Mouse (Mus musculus): ENCODE results near the gene Ano1. TPM values are rescaled to one million over a fixed set of nuclear protein-coding genes. Genes with fewer than 3 reads are reported as not detected.

The Ano1 gene
- polyA plus RNA-seq (2014; fragmentation: Nextera tagmentation; extraction: Ambion mirVana): 6.0 and 7.8 TPM in 2 replicates

GRCm38 (mm10) chr7:144751833-144752232 lies at the start of gene Ano1:
TSS of gene Ano1 (minus strand) at chr7:144751974.
- Histone ChIP-seq H3K4me1 (ENCODE audit: control insufficient read depth, insufficient read depth, low read length) (no peaks in the 10 kb centered on the region), H3K27ac (ENCODE audit: low read depth, low read length) (no peak within 1 kb of the TSS), H3K4me3 (ENCODE audit: low read depth, low read length) (no peak within 1 kb of the TSS), H3K9me3 (replicated peaks; ENCODE audit: control insufficient read depth, low read length) (no peaks in the 10 kb centered on the region), H3K4me2 (ENCODE audit: low read length) (no peak within 1 kb of the TSS), H3K9ac (ENCODE audit: low read length) (no peak within 1 kb of the TSS), H3K36me3 (ENCODE audit: control insufficient read depth, insufficient read depth, low read length) (no peaks in the 10 kb centered on the region), H3K27me3 (replicated peaks; ENCODE audit: control insufficient read depth, insufficient read depth, low read length) (no peaks in the 10 kb centered on the region)
- WGBS: 95% methylated on average over 9 of the region's 9 CpGs
- no peak for ATAC-seq
- DNase-seq (ENCODE audit: low spot score): no peak

GRCm38 (mm10) chr7:144798471-144798870 lies 46.7 kb upstream of the Ano1 start:
- no peaks in the 10 kb centered on the region for H3K4me1 ChIP-seq (ENCODE audit: control insufficient read depth, insufficient read depth, low read length)
- ATAC-seq: peak; percentile 54; the same call in 1 of the 2 replicates
- H3K27me3 ChIP-seq (replicated peaks; ENCODE audit: control insufficient read depth, insufficient read depth, low read length): no peaks in the 10 kb centered on the region
- H3K9me3 ChIP-seq (replicated peaks; ENCODE audit: control insufficient read depth, low read length): no peaks in the 10 kb centered on the region
- H3K27ac ChIP-seq (ENCODE audit: low read depth, low read length): no peak overlapping the region
- H3K9ac ChIP-seq (ENCODE audit: low read length): no peak overlapping the region
- WGBS: 46% methylated on average over 1 of the region's 1 CpGs
- no peak overlapping the region for H3K4me2 ChIP-seq (ENCODE audit: low read length)
- peak; percentile 77 for DNase-seq (ENCODE audit: low spot score)
- H3K36me3 ChIP-seq (ENCODE audit: control insufficient read depth, insufficient read depth, low read length): no peaks in the 10 kb centered on the region
- no peak overlapping the region for H3K4me3 ChIP-seq (ENCODE audit: low read depth, low read length)

GRCm38 (mm10) chr7:144796986-144797735 lies 45.4 kb upstream of the Ano1 start:
- WGBS: 62% methylated on average over 17 of the region's 17 CpGs

GRCm38 (mm10) chr7:144795976-144796474 lies 44.3 kb upstream of the Ano1 start:
- H3K4me1 ChIP-seq (ENCODE audit: control insufficient read depth, insufficient read depth, low read length): no peaks in the 10 kb centered on the region
- H3K9me3 ChIP-seq (replicated peaks; ENCODE audit: control insufficient read depth, low read length): no peaks in the 10 kb centered on the region
- DNase-seq (ENCODE audit: low spot score) (no peak), ATAC-seq (no peak)
- H3K9ac ChIP-seq (ENCODE audit: low read length): no peak overlapping the region
- no peak overlapping the region for H3K4me2 ChIP-seq (ENCODE audit: low read length)
- no peaks in the 10 kb centered on the region for H3K27me3 ChIP-seq (replicated peaks; ENCODE audit: control insufficient read depth, insufficient read depth, low read length)
- no peak overlapping the region for H3K4me3 ChIP-seq (ENCODE audit: low read depth, low read length)
- H3K36me3 ChIP-seq (ENCODE audit: control insufficient read depth, insufficient read depth, low read length): no peaks in the 10 kb centered on the region
- 85% methylated on average over 9 of the region's 9 CpGs for WGBS
- no peak overlapping the region for H3K27ac ChIP-seq (ENCODE audit: low read depth, low read length)

More at GRCm38 (mm10) chr7:144796986-144797735, 45.4 kb upstream of the Ano1 start:
- DNase-seq (ENCODE audit: low spot score) (peak; percentile 8), ATAC-seq (no peak)
- Histone ChIP-seq H3K27ac (ENCODE audit: low read depth, low read length) (no peak overlapping the region), H3K4me2 (ENCODE audit: low read length) (no peak overlapping the region), H3K9ac (ENCODE audit: low read length) (no peak overlapping the region), H3K36me3 (ENCODE audit: control insufficient read depth, insufficient read depth, low read length) (no peaks in the 10 kb centered on the region), H3K9me3 (replicated peaks; ENCODE audit: control insufficient read depth, low read length) (no peaks in the 10 kb centered on the region), H3K4me3 (ENCODE audit: low read depth, low read length) (no peak overlapping the region), H3K27me3 (replicated peaks; ENCODE audit: control insufficient read depth, insufficient read depth, low read length) (no peaks in the 10 kb centered on the region), H3K4me1 (ENCODE audit: control insufficient read depth, insufficient read depth, low read length) (no peaks in the 10 kb centered on the region)

GRCm38 (mm10) chr7:144793296-144793695 lies 41.5 kb upstream of the Ano1 start:
- DNase-seq (ENCODE audit: low spot score): no peak
- no peaks in the 10 kb centered on the region for H3K4me1 ChIP-seq (ENCODE audit: control insufficient read depth, insufficient read depth, low read length)
- H3K4me3 ChIP-seq (ENCODE audit: low read depth, low read length): no peak overlapping the region
- no peak overlapping the region for H3K9ac ChIP-seq (ENCODE audit: low read length)
- H3K9me3 ChIP-seq (replicated peaks; ENCODE audit: control insufficient read depth, low read length): no peaks in the 10 kb centered on the region
- H3K27ac ChIP-seq (ENCODE audit: low read depth, low read length): no peak overlapping the region
- no peaks in the 10 kb centered on the region for H3K36me3 ChIP-seq (ENCODE audit: control insufficient read depth, insufficient read depth, low read length)
- ATAC-seq: no peak
- 88% methylated on average over 10 of the region's 10 CpGs for WGBS
- H3K4me2 ChIP-seq (ENCODE audit: low read length): no peak overlapping the region
- no peaks in the 10 kb centered on the region for H3K27me3 ChIP-seq (replicated peaks; ENCODE audit: control insufficient read depth, insufficient read depth, low read length)

- Histone ChIP-seq H3K4me2 (ENCODE audit: low read length) (no peak overlapping the region), H3K36me3 (ENCODE audit: control insufficient read depth, insufficient read depth, low read length) (no peaks in the 10 kb centered on the region), H3K9ac (ENCODE audit: low read length) (no peak overlapping the region), H3K4me3 (ENCODE audit: low read depth, low read length) (no peak overlapping the region), H3K9me3 (replicated peaks; ENCODE audit: control insufficient read depth, low read length) (no peaks in the 10 kb centered on the region), H3K27ac (ENCODE audit: low read depth, low read length) (no peak overlapping the region), H3K4me1 (ENCODE audit: control insufficient read depth, insufficient read depth, low read length) (no peaks in the 10 kb centered on the region), H3K27me3 (replicated peaks; ENCODE audit: control insufficient read depth, insufficient read depth, low read length) (no peaks in the 10 kb centered on the region)
- DNase-seq (ENCODE audit: low spot score): no peak
- 87% methylated on average over 7 of the region's 7 CpGs for WGBS
- no peak for ATAC-seq
Measured at GRCm38 (mm10) chr7:144791426-144791825, 39.7 kb upstream of the Ano1 start.

- peak; percentile 19 for DNase-seq (ENCODE audit: low spot score)
- 55% methylated on average over 36 of the region's 36 CpGs for WGBS
Measured at GRCm38 (mm10) chr7:144789601-144790556, 38.1 kb upstream of the Ano1 start.

GRCm38 (mm10) chr7:144788631-144789030 lies 36.9 kb upstream of the Ano1 start:
- DNase-seq (ENCODE audit: low spot score): peak; percentile 42
- Histone ChIP-seq H3K4me1 (ENCODE audit: control insufficient read depth, insufficient read depth, low read length) (no peaks in the 10 kb centered on the region), H3K9ac (ENCODE audit: low read length) (no peak overlapping the region), H3K27me3 (replicated peaks; ENCODE audit: control insufficient read depth, insufficient read depth, low read length) (no peaks in the 10 kb centered on the region), H3K9me3 (replicated peaks; ENCODE audit: control insufficient read depth, low read length) (no peaks in the 10 kb centered on the region), H3K4me2 (ENCODE audit: low read length) (no peak overlapping the region), H3K27ac (ENCODE audit: low read depth, low read length) (no peak overlapping the region), H3K36me3 (ENCODE audit: control insufficient read depth, insufficient read depth, low read length) (no peaks in the 10 kb centered on the region), H3K4me3 (ENCODE audit: low read depth, low read length) (no peak overlapping the region)
- ATAC-seq: no peak
- 50% methylated on average over 4 of the region's 4 CpGs for WGBS

More at GRCm38 (mm10) chr7:144789601-144790556, 38.1 kb upstream of the Ano1 start:
- Histone ChIP-seq H3K4me1 (ENCODE audit: control insufficient read depth, insufficient read depth, low read length) (no peaks in the 10 kb centered on the region), H3K36me3 (ENCODE audit: control insufficient read depth, insufficient read depth, low read length) (no peaks in the 10 kb centered on the region), H3K9ac (ENCODE audit: low read length) (no peak overlapping the region), H3K9me3 (replicated peaks; ENCODE audit: control insufficient read depth, low read length) (no peaks in the 10 kb centered on the region), H3K4me3 (ENCODE audit: low read depth, low read length) (peak overlapping the region; percentile 3; the same call in 1 of the 2 replicates), H3K27me3 (replicated peaks; ENCODE audit: control insufficient read depth, insufficient read depth, low read length) (no peaks in the 10 kb centered on the region), H3K4me2 (ENCODE audit: low read length) (peak overlapping the region; percentile 32), H3K27ac (ENCODE audit: low read depth, low read length) (no peak overlapping the region)
- ATAC-seq: 0 out of 2 replicates have a peak, but pooled peaks have one; percentile 34

Data from forebrain, embryonic 14.5 days (tissue).